Mouse (Mus musculus) telencephalon, adult 2 months (tissue): ENCODE results near the gene Pomgnt2.
"Not testable (repeated sequence)": the region's sequence is repeated elsewhere in the genome, so short reads cannot be mapped to it uniquely, and the experiment has no call there.

Source experiments
- DNase-seq: peaks from one replicate; pipeline ENCODE4 v3.0.0-alpha.2; 2011; ENCODE audit warnings: low read depth, low spot score

Pomgnt2 gene

DNA sequence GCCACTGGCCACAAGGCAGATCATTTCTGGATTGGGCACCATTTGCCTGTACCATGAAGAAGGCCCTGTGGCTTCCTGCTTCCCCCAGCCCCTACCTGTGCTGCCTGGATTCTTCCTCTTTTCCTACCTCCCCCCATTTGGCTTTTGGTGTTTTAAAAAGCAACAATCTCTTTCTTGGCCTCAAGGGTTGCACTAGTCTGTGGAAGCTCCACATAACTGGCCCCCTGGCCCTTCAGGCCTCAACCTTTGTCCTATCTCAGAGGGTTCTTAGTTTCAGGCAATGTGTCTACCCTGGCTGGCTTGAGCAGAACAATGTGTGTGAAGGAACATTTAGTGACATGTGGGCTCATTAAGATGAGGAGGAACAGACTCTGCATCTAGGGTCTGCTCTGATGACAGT lies at the start of gene Pomgnt2:
Gene Pomgnt2, minus strand, starts transcription at position 101 of the 400 bp plus-strand sequence.
- no peak for DNase-seq

DNA sequence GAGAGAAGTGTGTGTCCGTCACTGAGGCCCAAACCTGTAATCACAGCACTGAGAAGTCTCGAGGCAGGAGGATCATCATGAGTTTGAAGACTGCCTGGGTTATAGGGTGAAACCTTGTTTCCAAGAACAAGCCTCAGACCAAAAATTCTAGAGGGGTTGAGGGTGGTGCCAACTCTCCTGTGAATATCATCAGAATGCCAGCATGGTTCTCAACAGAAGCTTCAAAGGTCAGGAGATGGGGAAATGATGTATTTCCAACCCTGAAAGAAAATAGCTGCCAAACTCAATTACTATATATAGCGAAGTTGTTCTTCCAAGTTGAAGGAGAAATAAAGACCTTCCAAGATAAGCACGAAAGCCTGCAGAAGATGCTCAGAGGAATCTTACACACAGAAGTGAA lies 42.9 kb upstream of the Pomgnt2 start:
- no peak for DNase-seq

DNA sequence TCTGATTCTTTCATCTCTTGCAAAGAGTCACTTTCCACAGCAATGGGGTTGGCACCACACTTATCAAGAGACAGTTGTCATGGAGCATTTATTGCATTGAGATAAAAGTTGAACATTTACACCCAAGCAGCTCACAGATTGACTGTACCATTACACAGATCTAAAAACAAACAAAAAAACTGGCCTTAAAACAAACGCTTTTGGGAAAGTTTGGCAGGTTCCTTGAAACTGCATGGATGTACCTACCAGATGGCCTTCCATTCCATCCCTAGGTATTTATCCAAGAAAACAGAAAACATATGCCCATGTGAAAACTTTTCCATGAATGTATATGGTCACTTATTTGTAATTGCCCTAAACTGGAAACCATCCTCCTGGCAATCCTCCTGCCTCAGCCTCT lies 41.7 kb upstream of the Pomgnt2 start:
- DNase-seq: no peak

DNA sequence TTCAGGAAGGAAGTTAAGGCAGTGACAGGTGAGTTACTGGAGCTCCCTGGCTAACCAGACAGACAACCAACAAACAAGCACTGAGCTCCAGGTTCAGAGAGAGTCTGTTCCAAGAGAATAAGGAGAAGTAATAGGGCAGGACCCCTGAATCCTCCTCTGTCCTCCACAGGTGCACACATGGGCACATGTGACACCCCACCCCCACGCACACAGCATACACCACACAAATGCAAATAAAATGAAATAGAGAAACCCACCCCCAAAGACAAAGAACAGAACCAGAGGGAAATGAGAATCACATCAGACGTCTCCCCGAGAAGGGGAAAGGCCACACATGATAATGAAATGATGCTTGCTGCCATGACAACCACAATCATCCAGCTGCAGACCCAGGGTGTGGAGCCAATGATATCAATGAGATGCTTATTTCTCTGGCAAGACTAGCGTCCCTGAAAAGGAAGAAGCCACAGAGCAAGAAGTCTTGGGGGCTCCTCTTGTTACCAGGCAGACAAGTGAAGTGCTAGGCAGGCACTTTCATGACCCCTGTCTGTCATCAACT lies 39.7 kb upstream of the Pomgnt2 start:
- DNase-seq: no peak

DNA sequence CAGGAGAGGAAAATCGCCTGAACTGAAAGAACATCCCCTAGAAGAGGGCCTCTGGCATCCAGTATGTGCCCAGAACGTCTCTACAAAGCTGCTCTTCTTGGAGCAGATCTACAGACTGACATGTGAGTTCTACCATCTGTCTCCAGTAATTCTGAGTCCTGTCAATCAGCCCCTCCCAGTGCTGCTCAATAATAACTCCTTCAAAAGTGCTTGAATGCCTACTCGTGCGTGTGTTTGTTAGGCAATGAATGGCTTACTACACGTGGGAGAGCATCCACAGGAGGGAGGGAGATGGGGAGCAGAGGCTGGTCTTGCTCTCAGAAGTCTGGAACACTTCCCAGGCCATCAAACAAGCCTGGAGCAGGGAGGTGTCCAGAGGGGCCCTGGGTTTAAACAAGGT lies 38.9 kb upstream of the Pomgnt2 start:
- no peak for DNase-seq

DNA sequence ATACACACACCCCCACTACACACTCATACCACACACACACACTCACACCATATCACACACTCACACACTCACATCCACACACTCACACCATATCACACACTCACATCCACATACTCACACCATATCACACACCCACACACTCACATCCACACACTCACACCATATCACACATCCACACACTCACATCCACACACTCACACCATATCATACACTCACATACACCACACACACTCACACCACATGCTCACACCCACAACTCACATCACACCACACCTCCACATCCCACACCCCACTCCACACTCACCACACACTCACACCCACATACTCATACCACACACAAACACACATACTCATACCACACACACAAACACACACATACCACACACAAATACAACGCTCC lies 38.0 kb upstream of the Pomgnt2 start:
- DNase-seq: no peak

DNA sequence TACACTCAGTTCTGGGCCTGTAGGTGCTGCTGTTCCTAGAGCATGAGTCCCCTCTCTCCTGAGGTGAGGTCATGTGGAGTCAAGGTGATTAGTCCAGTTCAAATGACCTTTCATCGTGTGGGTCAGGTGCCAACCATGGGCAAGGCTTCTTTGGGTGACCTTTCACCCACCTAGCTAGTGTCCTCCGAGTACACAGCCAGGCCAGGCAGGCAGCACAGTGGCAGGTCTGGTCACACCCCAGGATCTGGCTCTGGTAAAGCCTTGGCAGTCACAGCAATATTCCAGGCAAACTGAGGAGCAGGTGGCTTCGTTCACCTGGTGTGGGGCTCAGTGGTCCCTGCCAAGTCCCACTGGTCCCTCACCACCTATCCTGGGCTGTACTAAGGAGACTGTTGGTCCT lies 35.2 kb upstream of the Pomgnt2 start:
- DNase-seq: no peak

DNA sequence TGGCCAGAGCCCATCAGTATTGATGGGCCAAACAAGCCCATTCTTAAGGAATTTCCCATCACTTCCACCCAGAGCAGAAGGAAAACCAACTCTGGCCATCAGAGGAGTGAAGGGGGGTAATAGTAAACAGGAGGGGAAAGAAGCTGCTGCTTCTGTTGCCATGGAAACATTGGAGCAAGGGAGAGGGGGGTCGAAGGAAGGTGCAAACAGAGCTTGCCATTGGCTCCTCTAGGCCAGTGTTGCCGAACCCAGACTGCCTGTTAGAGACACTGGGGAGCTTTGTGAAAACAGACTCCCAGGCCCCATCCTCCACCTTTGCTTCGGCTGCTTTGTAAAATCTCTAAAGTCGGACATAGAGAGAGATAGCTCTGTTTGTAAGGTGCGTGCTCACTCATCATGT lies 33.8 kb upstream of the Pomgnt2 start:
- no peak for DNase-seq

DNA sequence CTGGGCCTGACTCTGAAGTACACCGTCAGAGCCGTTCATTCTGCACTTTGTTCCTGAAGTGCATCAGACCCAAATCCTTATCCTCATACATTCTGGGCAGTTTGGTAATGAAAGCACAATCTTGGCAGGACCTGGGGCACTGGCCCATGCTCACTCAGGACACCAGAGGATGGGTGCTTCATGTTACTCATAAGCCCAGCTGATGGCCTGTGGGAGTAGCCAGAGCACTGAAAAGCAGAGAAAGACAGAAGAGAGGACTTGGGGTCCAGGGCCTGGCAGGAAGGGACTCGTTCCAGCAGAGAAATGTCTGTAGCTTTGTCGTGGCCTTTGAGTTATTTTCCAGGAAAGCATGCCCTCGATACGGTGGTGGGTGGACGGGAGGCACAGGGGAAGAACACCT lies 32.9 kb upstream of the Pomgnt2 start:
- no peak for DNase-seq

DNA sequence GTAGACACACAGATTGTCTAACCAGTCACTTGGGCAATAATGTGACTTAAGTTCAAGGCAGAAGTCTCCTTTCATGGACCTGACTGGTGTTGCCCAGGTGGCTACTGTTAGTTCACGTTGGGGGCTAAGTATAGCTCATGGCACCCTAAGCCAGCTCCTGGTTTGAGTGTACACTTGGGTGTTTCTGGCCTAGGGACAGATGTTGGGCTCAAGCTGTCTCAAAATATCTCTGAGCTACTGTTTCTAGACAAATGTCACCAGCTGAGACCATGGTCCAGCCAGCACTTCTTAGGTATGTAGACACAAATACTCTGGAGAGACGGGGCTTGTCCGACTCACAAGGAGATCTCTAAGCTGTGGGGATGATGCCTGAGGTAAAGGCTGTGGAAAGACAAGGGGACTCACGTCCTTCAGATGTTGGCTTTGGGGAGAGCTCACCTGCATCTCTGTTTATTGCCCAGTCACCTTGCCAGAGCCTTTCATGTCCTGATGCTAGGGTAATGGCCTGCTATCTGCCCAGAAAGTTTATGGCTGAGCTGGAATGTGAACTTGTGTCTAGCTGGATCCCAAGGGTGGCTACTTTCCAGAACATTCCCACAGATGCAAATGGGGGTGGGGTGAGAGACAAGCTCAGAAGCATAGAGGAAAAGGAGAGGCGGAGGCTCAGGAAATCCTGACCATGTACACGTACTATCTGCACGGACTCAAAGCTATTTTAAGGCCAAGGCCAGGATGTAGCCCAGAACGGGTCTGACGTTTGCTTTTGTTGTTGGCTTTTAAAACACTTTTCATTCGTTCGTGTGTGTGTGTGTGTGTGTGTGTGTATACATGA lies 31.2 kb upstream of the Pomgnt2 start:
- DNase-seq: no peak

DNA sequence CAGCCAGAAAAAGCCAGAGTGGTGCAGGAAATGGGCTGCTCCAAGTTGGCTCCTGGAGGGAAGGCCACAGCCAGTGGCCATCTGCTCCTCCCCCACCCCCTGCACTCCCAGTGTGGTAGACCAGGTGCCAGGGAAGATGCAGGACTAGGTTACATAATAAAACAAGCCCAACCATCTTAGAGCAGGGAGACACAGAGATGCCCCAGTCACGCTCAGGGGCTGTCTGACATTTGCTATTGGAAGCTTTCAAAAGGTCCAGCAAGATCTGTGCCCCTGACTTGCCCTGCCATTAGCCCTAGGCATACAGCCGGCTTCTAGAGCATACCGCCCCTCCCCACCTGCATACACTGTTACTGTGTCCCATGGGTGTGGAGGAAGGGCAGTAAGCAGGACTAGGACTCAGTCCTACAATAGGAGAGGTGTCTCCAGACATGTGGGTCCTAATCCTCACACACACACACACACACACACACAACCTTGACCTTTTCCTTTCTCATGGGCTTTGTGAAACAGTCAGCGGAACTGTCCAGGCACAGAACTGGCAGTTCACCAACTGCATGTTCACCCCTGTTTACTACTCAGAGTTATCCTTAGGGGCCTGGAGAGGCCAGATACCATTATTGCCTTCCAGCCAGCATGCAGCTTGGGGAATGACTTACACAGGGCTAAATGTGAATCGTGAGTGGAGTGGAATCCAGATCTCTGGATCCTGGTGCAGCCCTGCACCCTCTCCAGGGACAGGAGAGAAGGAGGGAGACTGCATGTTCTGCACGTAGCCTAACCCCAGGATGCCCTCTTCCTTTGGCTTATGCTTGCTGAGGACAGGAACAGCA lies 30.4 kb upstream of the Pomgnt2 start:
- DNase-seq: no peak

DNA sequence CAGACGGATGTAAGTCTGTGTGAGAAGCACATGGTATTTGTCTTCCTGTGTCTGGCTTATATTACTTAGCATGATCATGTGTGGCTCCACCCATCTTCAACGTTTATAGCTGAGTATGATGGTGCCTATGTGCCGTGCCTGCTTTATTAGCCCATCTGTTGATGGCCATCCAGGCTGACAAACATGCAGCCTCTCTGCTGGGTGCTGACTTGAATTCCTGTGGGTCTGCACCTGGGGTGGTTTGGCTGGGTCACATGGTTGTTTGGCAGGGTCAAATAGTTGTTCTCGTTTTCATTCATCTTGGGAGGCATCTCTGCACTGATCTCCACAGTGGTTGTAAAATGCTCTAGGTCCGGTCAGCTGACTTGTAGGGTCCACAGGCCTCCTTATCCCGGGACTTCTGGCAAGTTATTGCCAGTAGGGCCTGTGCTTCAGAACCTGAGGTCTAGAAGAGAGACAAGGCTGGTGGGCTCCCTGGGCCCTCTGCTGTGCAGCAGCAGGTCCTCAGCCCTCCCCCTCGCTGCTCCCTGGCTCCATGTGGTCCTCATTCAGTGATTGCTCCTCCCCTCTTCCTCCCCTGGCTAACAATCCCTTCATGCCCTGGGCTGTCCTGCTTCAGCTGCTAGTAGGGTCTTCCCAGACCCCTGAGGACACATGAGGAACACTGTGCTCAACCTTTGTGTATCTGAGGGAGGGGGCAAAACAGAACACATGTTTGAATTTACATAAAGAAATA lies 29.1 kb upstream of the Pomgnt2 start:
- no peak for DNase-seq

DNA sequence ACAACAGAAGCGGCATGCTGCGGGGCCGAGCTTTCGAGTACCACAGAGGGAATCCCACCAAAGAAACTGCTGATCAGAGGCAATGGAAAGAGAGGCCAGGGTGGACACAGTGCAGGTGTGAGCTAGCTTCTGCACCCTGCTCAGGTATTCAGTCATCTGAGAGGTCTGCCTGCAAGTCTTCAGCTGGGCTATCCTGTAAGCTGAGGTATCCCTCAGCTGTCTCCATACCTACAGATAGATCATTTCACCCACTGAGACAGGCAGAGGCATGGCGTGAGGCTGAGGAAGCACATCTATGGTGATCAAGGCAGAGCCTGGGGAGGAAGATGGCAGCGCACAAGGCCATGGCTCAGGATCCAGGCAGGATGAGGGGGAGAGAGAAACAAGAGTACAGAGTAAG lies 27.5 kb upstream of the Pomgnt2 start:
- no peak for DNase-seq

DNA sequence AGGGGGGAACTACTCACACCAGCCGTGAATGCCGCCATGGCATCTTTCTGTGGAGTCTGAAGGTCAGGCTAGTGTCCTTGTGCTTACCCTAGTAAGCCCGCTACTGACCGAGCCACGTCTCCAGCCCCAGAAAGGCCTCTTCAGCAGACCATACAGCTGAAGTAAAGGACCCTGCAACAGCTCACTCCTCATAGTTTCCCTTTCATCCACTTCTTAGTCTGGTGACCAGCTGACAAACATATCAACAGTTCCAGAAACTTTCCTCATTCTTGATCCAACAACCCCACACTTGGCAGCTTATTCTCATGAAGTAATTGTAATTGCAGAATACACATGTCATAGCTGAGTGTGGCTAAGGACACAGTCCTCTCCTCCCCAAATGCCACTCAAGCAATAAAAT lies 27.0 kb upstream of the Pomgnt2 start:
- no peak for DNase-seq

DNA sequence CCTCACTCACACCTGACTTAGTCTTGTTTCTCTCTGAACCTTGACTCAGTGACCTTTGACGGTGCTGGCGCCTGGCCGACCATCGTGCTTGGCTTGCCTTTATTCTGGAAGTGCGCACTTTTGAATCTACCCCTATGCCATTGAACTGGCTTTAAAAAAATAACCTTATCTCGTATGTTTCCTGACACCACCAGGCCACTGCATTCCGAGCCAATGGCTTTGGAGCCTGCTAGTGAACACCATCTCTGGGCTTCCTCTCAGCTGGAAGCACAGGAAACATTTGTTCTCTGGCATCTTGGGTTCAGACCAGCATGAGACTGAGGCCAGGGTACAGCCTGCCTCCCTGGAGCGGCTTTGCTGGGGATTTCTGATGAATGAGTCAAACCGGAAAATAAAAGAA lies 25.9 kb upstream of the Pomgnt2 start:
- DNase-seq: no peak

DNA sequence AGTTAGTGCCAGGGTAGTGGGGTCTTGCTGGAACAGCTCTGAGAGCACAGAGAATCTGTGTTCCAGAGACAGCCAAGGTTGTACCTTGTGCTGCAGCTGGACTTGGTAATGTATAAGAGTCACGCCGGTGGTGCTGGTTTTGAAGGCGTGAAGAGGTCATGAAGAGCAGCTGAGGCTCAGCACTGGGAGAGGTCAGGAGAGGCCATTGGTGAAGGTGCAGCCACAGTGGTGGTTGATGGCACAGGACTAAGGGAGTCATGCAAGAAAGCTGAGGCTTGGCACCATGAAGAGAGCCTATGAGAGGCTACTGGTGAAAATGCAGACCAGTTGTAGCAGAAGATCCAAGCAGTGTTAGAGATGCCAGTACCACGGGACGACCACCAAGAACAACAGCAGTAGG lies 24.7 kb upstream of the Pomgnt2 start:
- no peak for DNase-seq

DNA sequence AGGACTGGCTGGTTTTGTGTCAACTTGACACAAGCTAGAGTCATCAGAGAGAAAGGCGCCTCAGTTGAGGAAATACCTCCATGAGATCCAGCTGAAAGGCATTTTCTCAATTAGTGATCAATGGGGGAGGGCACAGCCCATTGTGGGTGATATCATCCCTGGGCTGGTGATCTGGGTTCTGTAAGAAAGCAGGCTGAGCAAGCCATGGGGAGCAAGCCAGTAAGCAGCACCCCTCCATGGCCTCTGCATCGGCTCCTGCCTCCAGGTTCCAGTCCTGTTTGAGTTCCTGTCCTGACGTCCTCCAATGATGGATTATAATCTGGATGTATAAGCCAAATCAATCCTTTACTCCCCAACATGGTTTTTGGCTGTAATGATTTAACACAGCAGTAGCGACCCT lies 24.3 kb upstream of the Pomgnt2 start:
- not testable (repeated sequence) for DNase-seq

DNA sequence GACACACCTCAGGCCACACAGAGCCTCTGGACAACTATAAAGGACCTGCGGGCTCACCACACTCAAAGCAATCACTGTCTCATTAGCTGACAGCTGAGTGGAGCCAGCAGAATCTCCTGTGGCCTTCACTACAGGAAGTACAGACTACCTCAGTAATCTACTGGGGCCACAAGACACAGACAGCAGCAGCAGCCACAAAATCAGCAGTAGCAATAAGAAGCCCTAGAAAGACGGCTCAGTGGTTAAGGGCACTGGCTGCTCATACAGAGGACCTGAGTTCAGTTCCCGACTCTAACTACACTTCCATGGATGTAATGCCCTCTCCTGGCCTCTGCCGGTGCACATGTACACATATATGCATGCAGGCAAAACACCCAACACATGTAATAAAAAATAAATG lies 23.4 kb upstream of the Pomgnt2 start:
- no peak for DNase-seq

DNA sequence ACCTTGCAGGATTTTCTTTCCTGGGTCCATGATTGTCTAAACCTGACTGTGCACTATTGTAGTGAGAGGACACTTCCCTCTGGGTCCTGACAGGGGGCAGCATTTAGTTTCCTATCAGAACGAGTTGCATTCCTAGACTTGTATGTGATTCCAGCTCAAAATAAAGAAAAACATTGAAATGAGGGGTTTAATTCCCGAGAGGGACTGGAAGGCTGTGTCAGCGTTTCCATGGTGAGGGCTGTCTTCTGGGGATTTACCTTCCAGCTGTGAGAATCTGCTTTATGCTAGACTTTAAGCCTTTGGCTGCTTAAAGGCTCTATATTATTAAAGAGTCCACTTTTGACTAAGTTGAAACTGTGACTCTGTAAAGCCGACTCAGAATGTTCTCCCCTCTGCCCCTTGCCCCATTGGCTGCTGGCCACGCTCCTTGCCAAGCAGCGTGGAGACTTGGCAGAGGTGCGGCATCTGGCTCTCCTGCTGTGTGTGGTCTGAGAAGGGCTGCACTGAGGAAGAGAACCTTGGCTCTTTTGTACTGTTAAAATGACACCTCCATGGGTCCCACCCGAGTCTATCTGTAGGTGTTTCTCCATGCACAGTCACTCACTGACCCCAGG lies 22.0 kb upstream of the Pomgnt2 start:
- DNase-seq: no peak

DNA sequence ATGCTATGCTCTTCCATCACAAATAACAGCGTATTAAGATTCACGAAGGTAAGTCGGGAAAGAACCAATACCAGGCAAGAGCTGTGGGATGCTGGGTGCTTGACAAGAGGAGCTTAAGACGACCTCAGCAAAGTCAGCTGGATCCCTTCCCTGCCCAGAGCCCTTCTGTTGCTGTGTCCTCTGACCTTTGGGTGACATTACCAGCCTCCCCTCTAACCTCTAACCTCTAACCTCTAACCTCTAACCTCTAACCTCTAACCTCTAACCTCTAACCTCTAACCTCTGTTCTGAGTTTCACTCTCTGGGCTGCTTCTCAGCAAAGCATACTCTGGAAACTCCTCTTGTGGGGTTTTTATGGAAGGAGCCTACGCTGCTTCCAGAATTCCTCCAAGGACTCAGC lies 21.2 kb upstream of the Pomgnt2 start:
- no peak for DNase-seq

DNA sequence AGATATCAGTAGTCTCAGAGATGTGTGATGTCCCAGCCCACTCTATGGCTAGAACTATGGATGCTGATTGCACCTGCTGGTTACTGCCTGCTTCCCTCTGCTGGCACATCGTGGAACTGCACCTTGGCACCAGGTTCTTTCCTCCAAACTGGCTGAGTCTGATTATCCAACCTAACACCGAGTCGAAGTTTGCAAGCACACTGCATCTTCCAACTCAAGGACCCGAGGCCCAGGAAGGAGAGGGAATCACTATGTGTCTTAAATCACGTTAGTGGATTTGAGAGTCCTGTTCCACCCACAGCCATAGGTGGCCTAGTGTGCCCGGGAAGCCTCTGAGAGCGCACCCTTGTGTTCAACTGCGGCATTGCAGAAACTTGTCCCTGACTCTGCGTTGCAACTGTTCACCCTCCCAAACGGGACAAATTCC lies 17.3 kb upstream of the Pomgnt2 start:
- DNase-seq: no peak

DNA sequence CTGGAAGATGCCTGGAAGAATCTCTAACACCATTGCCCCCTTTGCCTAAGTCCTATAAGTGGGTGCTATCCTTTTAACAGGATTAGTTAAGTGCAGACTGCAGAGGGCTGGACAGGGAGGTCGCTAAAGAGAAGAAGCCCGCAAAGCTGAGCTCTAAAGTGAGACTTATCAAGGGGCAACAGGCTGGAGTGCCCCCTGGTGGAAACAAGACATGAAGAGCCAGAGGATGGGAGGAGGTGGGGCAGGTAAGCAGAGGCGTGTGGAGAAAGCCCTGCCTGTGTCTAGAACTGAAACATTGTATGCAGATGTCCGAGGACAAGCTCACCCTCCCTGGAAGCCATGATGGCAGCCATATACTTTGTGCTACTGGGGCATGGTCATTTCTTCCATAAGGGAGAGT lies 16.7 kb upstream of the Pomgnt2 start:
- DNase-seq: no peak
